Mouse (Mus musculus): ENCODE data around the gene Clec1a. TPM values are rescaled to one million over a fixed set of nuclear protein-coding genes. Genes with fewer than 3 reads are reported as not detected.

Gene Clec1a
- polyA plus RNA-seq, 1 experiment, result not detected

DNA sequence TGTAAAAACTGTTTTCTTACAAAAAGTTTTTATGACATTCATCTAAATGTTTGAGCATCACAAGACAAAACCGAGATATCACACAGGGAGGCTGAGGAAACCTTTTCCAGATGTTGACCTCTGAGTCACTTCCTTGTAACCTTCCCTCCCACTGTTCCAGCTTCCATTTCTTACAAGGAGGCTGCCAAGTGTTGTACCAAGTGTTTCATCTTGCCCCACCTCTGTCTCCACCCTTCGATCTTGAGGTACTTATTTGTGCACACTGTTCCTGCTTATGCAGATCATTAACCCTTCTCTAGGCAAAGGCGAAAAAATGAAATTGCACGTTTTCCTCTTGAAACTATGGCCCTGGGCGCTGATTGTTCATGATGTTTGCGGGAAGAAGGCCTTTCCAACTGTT is 2.1 kb downstream of the Clec1a start:
- Histone ChIP-seq H3K4me1 (ENCODE audit: control insufficient read depth) (no peaks in the 10 kb centered on the region), H3K27me3 (ENCODE audit: control insufficient read depth) (no peaks in the 10 kb centered on the region), H3K4me3 (replicated peaks) (no peak overlapping the region), H3K36me3 (ENCODE audit: control insufficient read depth) (no peaks in the 10 kb centered on the region), H3K9me3 (ENCODE audit: control insufficient read depth, low read length) (no peaks in the 10 kb centered on the region)
- TF ChIP-seq TAL1 (IDR thresholded peaks at IDR 0.05; ENCODE audit: low read length) (no peak), GATA1 (IDR thresholded peaks at IDR 0.05; ENCODE audit: low read length) (no peak)

DNA sequence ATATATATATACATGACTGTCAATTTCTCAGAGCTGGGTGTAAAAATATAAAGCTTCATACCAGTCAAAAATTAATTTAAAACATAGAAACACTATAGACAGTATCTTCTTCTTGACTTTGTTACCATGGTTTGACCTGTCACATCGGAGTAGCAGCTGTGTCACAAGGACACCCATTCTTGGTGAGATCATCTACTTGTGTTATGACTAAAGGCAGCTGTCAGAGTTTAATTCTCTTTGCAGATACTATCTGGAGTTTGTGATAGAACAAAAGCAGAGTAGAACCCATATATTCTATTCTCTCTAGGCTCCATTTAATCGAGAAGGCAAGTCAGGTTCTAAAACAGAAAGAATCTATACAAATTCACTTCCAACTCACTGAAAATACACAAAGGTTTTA is 13.8 kb downstream of the Clec1a start:
- TF ChIP-seq TAL1 (IDR thresholded peaks at IDR 0.05; ENCODE audit: low read length), result no peak
- no peak for TF ChIP-seq GATA1 (IDR thresholded peaks at IDR 0.05; ENCODE audit: low read length)
- Histone ChIP-seq H3K9me3 (ENCODE audit: control insufficient read depth, low read length) (no peaks in the 10 kb centered on the region), H3K4me3 (replicated peaks) (no peak overlapping the region), H3K27me3 (ENCODE audit: control insufficient read depth) (no peaks in the 10 kb centered on the region), H3K4me1 (ENCODE audit: control insufficient read depth) (no peaks in the 10 kb centered on the region), H3K36me3 (ENCODE audit: control insufficient read depth) (no peaks in the 10 kb centered on the region)

DNA sequence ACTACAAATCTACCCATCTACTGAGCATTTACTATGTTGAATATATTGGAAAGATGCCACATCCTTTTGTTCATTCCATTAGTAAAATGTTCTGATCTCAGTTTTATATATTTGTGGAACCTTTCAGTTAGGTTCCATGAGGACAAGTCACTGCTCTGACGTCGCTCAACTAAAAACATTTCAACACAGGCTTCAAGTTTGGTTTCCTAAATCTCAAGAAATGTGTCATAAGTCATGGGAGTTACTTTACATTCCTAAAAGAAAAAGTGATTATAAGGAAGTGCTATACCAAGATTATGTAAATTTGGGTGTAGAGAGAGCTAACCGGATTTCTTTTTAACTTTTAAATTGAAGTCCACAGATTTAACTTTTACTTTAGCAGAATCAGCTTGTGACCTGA is 15.8 kb downstream of the Clec1a start:
- Histone ChIP-seq H3K9me3 (ENCODE audit: control insufficient read depth, low read length) (no peaks in the 10 kb centered on the region), H3K4me1 (ENCODE audit: control insufficient read depth) (no peaks in the 10 kb centered on the region), H3K27me3 (ENCODE audit: control insufficient read depth) (no peaks in the 10 kb centered on the region), H3K36me3 (ENCODE audit: control insufficient read depth) (no peaks in the 10 kb centered on the region), H3K4me3 (replicated peaks) (no peak overlapping the region)
- TF ChIP-seq GATA1 (IDR thresholded peaks at IDR 0.05; ENCODE audit: low read length) (no peak), TAL1 (IDR thresholded peaks at IDR 0.05; ENCODE audit: low read length) (no peak)

DNA sequence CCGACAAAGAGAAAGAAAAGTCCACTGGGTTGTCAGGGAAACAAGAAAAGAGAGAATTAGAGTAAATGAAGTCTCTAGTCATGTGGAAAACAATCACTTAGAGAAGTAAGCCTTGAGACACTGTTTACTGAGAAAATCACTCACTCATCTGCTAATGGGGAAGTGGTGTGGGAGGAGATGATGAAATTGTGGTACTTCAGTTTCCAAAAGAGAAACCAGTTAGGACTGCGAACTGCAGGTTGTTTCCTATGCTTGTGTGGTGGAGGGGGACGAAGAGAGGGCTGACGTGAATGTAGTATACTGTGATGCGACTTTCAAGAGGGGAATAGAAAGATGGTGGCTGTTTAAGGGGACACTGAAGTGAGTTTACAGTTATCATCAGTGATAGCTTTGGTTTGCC is 17.6 kb downstream of the Clec1a start:
- TF ChIP-seq TAL1 (IDR thresholded peaks at IDR 0.05; ENCODE audit: low read length) (no peak), GATA1 (IDR thresholded peaks at IDR 0.05; ENCODE audit: low read length) (no peak)
- Histone ChIP-seq H3K27me3 (ENCODE audit: control insufficient read depth) (no peaks in the 10 kb centered on the region), H3K36me3 (ENCODE audit: control insufficient read depth) (no peaks in the 10 kb centered on the region), H3K4me3 (replicated peaks) (no peak overlapping the region), H3K4me1 (ENCODE audit: control insufficient read depth) (no peaks in the 10 kb centered on the region), H3K9me3 (ENCODE audit: control insufficient read depth, low read length) (no peaks in the 10 kb centered on the region)

DNA sequence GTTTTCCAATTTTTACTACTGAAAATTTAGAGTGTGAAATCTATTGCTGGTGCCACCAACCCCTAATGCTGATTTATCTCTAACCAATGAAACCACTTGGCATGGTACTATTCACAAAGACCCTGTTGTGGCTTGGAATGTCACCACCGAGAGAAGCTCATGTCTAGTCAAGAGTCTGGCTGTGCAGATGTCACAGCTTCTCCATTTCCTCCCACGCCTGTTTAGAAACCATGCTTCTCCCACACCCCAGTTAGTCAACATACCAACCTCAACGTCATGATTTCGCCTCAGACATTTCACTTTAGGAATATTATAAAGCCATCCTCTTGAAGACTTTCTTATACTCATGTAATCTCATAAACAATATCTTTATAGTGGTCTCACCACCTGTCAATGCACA is 24.5 kb downstream of the Clec1a start:
- TF ChIP-seq GATA1 (IDR thresholded peaks at IDR 0.05; ENCODE audit: low read length), result no peak
- no peak for TF ChIP-seq TAL1 (IDR thresholded peaks at IDR 0.05; ENCODE audit: low read length)
- Histone ChIP-seq H3K9me3 (ENCODE audit: control insufficient read depth, low read length) (no peaks in the 10 kb centered on the region), H3K4me3 (replicated peaks) (no peak overlapping the region), H3K27me3 (ENCODE audit: control insufficient read depth) (no peaks in the 10 kb centered on the region), H3K36me3 (ENCODE audit: control insufficient read depth) (no peaks in the 10 kb centered on the region), H3K4me1 (ENCODE audit: control insufficient read depth) (no peaks in the 10 kb centered on the region)

DNA sequence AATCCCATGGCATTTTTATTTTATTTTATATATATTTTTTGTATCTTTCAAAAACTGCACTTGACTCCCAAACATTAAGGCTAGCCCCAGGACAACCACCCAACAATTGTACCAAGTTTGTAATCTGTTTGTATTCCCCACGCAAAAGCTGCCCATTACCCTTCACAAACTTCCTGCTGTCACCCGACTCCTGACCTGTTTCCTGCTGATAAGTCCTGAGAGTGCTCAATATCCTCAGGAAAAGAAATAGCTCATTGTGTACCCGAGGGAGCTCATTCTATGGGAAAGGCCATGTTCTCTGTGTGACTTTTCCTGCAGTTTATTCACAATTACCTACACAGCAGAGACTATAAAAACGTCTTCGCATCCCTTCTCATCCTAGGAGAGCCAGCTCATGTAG is 26.0 kb downstream of the Clec1a start:
- Histone ChIP-seq H3K27me3 (ENCODE audit: control insufficient read depth) (no peaks in the 10 kb centered on the region), H3K4me3 (replicated peaks) (no peak overlapping the region), H3K36me3 (ENCODE audit: control insufficient read depth) (no peaks in the 10 kb centered on the region), H3K4me1 (ENCODE audit: control insufficient read depth) (no peaks in the 10 kb centered on the region), H3K9me3 (ENCODE audit: control insufficient read depth, low read length) (no peaks in the 10 kb centered on the region)
- TF ChIP-seq TAL1 (IDR thresholded peaks at IDR 0.05; ENCODE audit: low read length), result no peak
- TF ChIP-seq GATA1 (IDR thresholded peaks at IDR 0.05; ENCODE audit: low read length), result no peak

DNA sequence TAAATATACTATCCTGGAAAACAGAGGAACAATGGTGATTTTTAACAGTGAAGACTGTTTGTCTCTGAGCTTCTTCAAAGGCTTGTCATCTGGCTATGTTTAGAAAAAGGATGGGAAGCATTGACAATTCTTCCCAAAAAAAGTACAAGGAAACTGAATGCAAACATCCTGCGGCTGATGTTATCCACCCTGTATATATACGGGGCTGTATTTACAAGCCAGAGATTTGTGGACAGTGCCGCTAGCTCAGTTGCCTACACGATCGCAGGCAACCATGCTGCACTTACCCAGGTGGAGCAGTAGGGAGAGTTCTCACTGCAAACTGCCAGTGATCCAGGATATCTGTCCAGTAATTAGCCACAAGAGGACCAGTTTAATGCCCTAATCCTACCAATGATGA is 26.6 kb downstream of the Clec1a start:
- Histone ChIP-seq H3K27me3 (ENCODE audit: control insufficient read depth) (no peaks in the 10 kb centered on the region), H3K4me3 (replicated peaks) (no peak overlapping the region), H3K9me3 (ENCODE audit: control insufficient read depth, low read length) (no peaks in the 10 kb centered on the region), H3K4me1 (ENCODE audit: control insufficient read depth) (no peaks in the 10 kb centered on the region), H3K36me3 (ENCODE audit: control insufficient read depth) (no peaks in the 10 kb centered on the region)
- no peak for TF ChIP-seq GATA1 (IDR thresholded peaks at IDR 0.05; ENCODE audit: low read length)
- no peak for TF ChIP-seq TAL1 (IDR thresholded peaks at IDR 0.05; ENCODE audit: low read length)

DNA sequence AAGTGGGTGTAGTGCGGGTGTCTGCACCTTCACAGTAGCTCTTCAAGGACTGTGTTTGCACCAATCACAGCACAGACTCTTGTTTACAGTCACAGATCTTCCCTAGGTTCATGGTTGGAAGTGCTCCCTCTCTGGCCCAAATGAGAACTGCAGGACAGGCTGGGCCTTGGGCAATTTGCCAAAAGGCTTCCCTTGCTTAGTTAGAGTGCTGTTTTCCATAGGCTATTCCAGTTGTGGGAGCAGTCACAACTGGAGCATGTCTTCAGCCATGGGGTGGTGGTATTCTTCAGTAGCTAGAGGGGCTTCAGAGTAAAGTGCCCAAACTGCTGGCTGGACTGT is 28.1 kb downstream of the Clec1a start:
- Histone ChIP-seq H3K27me3 (ENCODE audit: control insufficient read depth) (no peaks in the 10 kb centered on the region), H3K36me3 (ENCODE audit: control insufficient read depth) (no peaks in the 10 kb centered on the region), H3K9me3 (ENCODE audit: control insufficient read depth, low read length) (no peaks in the 10 kb centered on the region), H3K4me3 (replicated peaks) (no peak overlapping the region), H3K4me1 (ENCODE audit: control insufficient read depth) (no peaks in the 10 kb centered on the region)
- TF ChIP-seq GATA1 (IDR thresholded peaks at IDR 0.05; ENCODE audit: low read length) (no peak), TAL1 (IDR thresholded peaks at IDR 0.05; ENCODE audit: low read length) (no peak)

DNA sequence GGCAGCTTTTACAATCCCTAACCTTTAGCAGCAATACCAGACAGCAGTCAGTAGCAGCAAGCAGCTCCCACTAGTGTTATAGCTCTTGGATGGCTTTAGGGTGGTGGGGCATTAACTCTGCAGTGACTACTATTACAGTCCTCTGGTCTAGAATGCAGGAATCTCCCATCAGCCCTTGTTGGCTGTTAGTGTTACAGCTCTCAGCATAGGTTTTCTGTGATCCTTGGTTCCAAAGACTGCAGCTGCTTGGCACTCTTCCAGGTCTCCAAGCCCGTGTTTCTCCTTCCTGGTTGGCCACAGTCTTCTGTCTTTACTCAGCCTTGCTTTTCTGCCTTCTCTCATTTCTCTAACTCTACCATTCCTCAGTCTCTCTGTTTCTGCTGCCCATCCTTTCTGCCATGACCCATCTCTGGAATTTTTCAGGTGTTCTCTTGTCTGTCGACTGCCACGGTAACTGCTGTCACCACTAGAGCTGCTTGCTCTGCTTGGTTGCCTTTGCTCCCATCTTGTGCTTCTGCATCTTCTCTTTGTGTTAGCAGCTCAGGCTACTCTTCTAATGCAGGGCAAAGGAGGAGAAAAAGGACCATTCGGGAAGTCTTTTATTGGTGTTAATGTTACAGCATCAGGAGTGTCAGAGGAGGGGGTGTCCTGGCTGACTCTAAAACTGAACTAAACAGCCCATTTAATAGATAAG is 28.6 kb downstream of the Clec1a start:
- TF ChIP-seq GATA1 (IDR thresholded peaks at IDR 0.05; ENCODE audit: low read length) (no peak), TAL1 (IDR thresholded peaks at IDR 0.05; ENCODE audit: low read length) (no peak)
- Histone ChIP-seq H3K36me3 (ENCODE audit: control insufficient read depth) (no peaks in the 10 kb centered on the region), H3K4me1 (ENCODE audit: control insufficient read depth) (no peaks in the 10 kb centered on the region), H3K4me3 (replicated peaks) (no peak overlapping the region), H3K9me3 (ENCODE audit: control insufficient read depth, low read length) (no peaks in the 10 kb centered on the region), H3K27me3 (ENCODE audit: control insufficient read depth) (no peaks in the 10 kb centered on the region)

DNA sequence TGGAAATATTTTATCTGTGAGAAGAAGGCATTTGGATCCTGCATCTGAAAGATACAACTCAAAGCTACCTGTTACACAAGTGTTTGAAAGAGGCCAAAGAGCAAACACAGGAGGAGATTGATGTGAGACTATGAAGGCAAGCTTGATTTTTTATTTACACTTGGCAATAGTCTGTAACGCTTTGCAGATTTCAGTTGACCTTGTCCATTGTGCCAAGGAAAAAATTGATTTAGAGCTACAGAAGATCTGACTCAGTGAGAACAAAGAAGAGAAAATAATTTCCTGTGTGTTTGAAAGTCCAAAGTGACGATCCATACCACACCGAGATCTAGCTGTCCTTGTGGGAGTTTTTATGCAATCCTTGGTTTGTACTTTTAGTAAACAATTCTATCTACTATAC is 29.5 kb downstream of the Clec1a start:
- Histone ChIP-seq H3K4me3 (replicated peaks) (no peak overlapping the region), H3K9me3 (ENCODE audit: control insufficient read depth, low read length) (no peaks in the 10 kb centered on the region), H3K36me3 (ENCODE audit: control insufficient read depth) (no peaks in the 10 kb centered on the region), H3K4me1 (ENCODE audit: control insufficient read depth) (no peaks in the 10 kb centered on the region), H3K27me3 (ENCODE audit: control insufficient read depth) (no peaks in the 10 kb centered on the region)
- TF ChIP-seq GATA1 (IDR thresholded peaks at IDR 0.05; ENCODE audit: low read length), result no peak
- no peak for TF ChIP-seq TAL1 (IDR thresholded peaks at IDR 0.05; ENCODE audit: low read length)
